Mouse (Mus musculus) gastrocnemius, adult 8-10 months (tissue): ENCODE measurements around the gene Zrsr1. TPM values are rescaled to one million over a fixed set of nuclear protein-coding genes. Genes with fewer than 3 reads are reported as not detected.

Experiments
- DNase-seq, 2 experiments: peaks; one replicate each; pipeline ENCODE4 v3.0.0; 2022; ENCODE audit warnings: low spot score in 2 of 2
- total RNA-seq, 4 experiments: library from RNA; stranded (reverse); gene quantifications; 2 replicates each; pipeline ENCODE4 v1.2.4; 2022

Gene Zrsr1
- total RNA-seq, 4 experiments from 2014 or later: 19.3 to 26.7 (median 21.7) TPM

DNA sequence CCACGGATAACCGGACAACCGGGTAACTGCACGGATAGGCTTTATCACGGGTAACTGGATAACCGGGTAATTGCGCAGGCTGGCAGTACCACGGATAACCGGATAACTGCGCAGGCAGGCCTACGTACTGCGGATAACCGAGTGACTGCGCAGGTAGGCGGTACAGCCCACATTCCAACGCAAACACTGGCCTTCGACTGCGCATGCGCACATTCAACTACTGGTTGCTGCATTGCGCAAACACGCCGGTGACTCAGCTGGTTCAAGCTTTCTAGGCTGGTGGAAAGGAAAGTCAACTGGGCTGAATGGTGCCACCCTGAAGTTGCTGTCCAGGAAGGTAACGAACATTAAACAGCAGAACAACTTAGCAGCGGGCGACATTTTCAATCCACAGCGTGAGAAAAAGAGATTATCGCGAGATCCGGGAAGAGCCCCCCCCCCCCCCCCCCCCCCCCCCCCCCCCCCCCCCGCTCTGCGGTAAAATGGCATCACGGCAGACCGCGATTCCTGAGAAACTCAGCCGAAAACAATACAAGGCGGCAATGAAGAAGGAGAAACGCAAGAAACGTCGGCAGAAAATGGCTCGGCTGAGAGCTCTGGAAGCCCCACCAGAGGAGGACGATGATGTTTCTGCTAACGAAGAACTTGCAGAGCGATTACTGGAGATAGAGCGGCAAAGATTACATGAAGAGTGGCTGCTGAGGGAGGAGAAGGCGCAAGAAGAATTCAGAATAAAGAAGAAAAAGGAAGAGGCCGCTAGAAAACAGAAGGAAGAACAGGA, 1.1 kb downstream of the Zrsr1 start:
- peak; percentile 58 to 70 for DNase-seq

- DNase-seq: no peak
These were observed 1.8 kb downstream of the Zrsr1 start for GRCm38 (mm10) chr11:22973599-22973998.

- DNase-seq: no peak
These were observed 6.4 kb downstream of the Zrsr1 start for GRCm38 (mm10) chr11:22978215-22978614.

- no peak for DNase-seq
These were observed 6.9 kb downstream of the Zrsr1 start for GRCm38 (mm10) chr11:22978711-22979110.

DNA sequence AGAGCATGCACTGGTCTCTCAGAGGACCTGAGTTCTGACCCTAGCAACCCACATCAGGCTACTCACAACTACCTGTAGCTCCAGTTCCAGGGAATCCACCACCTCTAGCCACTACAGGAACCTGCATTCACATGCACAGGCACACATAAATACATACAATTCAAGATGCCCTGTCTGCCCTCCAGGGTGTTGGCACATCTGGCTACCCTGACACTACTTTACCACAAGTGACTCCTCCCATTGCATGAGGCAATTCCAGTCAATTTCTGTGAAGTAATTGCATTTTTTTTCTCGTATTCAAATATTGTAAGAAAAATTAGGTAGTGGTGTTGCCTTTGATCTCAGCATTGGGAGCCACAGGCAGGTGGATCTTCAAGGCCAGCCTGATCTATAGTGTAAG, 7.4 kb downstream of the Zrsr1 start:
- DNase-seq: no peak

GRCm38 (mm10) chr11:22981041-22981440, 9.2 kb downstream of the Zrsr1 start:
- no peak for DNase-seq

- DNase-seq: no peak
These were observed 9.7 kb downstream of the Zrsr1 start for GRCm38 (mm10) chr11:22981543-22981950.

DNA sequence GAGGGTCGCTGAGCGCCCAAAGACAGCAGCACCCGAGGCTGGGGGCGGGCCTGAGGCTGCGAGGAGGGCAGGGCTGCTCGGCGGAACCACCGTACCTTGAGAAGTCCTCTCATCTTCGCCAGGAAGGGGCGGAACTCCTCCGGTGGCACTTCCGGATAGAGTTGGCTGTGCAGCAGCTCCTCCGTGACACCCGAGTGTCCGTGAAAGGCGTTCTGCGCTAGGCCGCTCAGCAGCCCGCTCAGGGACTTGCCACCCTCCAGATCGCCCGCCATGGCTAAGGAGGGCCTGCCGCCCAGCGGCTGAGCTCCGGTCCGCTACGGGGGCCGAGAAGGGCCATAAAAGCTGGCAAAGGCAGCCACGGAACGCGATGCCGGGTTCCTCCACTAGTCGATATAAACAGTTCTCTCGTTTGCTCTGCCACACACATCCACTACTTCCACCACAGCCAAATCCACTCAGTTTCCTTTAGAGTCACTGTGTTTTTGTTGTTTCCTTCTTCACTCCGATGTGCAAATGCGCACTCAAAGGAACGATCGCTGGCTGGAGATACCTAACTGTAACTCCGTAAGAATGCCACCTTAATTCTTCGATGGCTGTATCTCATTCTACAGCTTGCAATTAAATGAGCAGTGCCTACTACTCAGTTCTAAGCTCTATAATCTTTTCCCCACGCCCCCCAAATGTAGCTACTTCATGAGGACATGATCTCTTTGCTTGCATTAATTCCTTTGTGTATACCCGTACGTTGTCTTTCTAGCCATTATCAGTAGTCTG, 10.4 kb downstream of the Zrsr1 start, which contains the start of the genes Gm28048 and Commd1:
Gene Gm28048 (minus strand): TSS at position 107 of the 774 bp plus-strand sequence.
Gene Commd1 (minus strand): TSS at position 399 of the 774 bp plus-strand sequence.
- peak; percentile 92 to 93 for DNase-seq

DNA sequence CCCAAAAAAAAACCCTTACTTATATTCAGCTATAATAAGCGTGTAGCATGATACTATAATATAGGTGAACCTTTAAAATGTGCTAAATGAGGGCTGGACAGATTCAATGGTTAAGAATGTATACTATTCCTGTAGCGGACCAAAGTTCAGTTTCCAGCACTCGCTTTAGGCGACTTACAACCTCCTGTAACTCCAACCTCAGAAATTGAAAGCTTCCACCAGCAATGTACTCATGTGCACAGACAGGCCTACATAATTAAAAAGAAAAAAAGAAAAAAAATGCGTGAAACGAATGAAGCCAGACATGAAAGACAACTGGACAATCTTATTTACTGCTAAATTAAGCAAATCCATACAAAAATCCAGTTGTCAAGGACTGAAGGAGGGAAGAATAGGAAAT, 11.0 kb downstream of the Zrsr1 start:
- DNase-seq: no peak

DNA sequence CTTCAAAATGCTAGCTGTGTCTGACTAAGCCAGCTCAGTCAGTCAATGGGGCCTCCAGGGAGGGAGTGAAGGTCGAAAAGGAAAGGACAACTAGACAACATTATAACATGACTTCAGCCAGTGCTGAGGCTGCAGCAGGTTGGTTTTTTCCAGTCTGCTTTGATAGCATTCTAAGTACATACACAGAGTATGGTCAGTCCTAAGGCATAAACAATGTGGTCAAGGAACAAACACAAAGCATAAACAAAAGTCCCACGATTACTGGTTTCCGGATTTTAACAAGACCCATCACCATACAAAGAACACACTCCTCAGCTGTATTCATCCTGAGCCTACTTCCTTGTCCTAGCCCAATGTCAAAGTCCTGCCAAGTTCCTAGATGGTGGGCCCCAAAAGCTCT, 13.7 kb downstream of the Zrsr1 start:
- DNase-seq: no peak

- no peak for DNase-seq
These were observed 15.6 kb downstream of the Zrsr1 start for GRCm38 (mm10) chr11:22987357-22987756.

- DNase-seq: no peak
These were observed 18.0 kb downstream of the Zrsr1 start for GRCm38 (mm10) chr11:22989786-22990185.

DNA sequence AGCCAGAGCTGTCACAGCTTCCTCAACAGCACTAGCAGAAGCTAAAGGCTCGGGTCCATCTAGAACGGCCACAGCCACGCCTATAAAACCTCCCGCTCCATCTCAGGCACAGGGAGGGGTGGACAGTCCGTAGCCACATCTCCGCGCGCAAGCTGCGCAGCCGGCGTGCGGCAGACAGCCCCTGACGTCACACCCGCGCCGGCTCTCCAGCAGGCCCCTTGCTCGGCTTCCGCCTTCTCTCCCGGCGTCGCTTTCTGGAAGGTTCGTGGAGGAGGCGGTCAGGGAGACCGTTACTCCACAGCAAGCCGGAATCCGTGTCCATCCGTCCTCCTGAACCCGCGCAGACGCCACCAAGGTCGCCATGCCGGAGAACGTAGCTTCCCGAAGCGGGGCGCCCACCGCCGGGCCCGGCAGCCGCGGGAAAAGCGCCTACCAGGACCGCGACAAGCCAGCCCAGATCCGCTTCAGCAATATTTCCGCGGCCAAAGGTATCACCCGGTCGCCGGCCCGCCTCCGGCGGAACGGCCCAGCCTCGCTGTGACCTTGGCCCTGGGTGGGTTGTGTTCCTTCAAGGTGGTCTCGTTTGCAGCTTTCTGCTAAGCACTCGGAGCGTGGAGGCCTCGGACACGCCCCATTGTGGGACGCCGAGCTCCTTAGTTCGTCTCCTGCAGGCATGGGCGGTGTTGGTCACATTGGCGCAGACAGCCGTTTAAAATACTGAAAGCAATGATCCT, 18.8 kb downstream of the Zrsr1 start, which contains the start of gene Cct4:
Gene Cct4 (plus strand): TSS at position 127 of the 734 bp plus-strand sequence.
- DNase-seq: peak; percentile 83 to 87

GRCm38 (mm10) chr11:22991218-22991835, 19.5 kb downstream of the Zrsr1 start:
- DNase-seq: no peak

GRCm38 (mm10) chr11:22994271-22994670, 22.5 kb downstream of the Zrsr1 start:
- DNase-seq: no peak

DNA sequence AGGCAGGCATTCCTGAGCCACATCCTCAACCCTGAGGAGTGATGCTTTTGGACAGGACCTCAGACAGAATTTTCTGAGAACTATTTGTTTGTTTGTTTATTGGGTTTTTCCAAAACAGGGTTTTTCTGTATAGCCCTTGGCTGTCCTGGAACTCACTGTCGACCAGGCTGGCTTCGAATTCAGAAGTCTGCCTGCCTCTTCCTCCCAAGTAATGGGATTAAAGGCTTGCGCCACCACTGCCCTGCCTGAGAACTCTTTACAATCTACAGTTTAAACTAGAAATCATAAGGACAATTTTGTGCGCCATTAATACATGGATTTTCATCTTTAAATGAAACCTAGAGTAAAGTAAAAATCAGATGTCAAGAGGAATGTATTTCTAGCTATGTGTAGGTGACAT, 23.7 kb downstream of the Zrsr1 start:
- no peak for DNase-seq

GRCm38 (mm10) chr11:22998308-22998707, 26.5 kb downstream of the Zrsr1 start:
- DNase-seq: no peak

- no peak for DNase-seq
These were observed 33.5 kb downstream of the Zrsr1 start for GRCm38 (mm10) chr11:23005276-23005675.

- no peak for DNase-seq
These were observed 35.3 kb downstream of the Zrsr1 start for GRCm38 (mm10) chr11:23007166-23007480.

DNA sequence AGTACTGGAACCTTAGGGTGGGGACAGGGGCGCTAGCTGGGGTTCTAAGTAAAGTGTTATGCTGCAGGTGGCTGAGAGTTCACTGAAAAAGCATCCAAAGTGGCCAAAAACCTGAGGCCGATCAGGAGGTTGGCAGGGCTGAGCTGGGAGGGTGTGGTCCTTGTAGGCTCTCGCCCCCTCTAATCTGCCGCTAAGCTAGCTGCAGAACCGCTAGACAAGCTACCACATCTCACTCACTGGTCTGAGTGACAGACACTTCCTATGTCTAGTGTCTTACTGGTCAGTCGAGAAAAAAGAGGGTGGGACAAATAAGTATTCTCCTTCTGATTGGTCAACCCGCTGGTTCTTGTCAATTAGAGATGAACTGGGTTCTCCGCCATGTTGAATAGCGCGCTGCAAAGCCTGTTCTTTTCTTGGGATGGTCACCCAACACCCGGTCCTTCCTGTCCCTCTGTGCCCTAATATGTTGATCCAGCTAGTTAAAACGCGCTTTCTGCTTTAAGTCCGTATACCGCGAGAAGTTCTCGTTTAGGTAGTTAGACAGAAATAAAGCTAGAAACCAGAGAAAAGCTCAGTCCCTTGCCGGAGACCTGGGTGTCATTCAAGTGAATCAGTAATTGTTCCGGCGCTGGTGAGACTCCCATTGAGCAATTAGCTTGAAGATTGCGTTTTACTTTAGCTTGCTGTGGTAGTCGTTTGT, 35.8 kb downstream of the Zrsr1 start, which contains the start of gene Fam161a:
Gene Fam161a (plus strand): TSS at position 51 of the 700 bp plus-strand sequence.
- peak; percentile 47 to 69 for DNase-seq
